Mouse (Mus musculus): ENCODE results near the gene Epha3. TPM values are rescaled to one million over a fixed set of nuclear protein-coding genes. Genes with fewer than 3 reads are reported as not detected.

Epha3 gene
- total RNA-seq (2015; ENCODE audit: low replicate concordance): not detected in 2 replicates
- total RNA-seq (2017; ENCODE audit: low replicate concordance): not detected in 2 replicates

DNA sequence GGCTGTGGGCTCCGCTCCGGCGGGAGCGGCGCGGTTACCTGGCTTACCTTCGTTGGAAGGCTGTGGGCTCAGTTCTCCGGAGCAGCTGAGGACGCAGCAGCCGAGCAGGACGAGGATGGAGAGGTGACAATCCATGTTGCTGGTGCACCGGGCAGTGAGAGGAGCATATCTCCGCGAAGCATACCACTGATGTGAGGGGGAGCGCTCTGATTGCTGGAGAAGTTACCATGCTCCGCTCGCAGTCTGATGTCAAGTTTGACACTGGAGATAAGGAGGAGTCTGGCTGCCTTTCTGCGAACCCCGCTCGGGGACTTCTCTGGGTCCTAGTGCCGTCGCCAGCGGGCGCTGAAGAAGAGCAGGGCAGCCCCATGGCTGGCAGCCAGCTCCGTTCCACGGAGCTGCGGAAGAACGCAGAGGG is at the start of gene Epha3:
Epha3 (minus strand) TSS at position 263 of the 418 bp plus-strand sequence.
- no peak for ATAC-seq (replicated peaks; ENCODE audit: low FRiP score, poor library complexity, severe bottlenecking)

DNA sequence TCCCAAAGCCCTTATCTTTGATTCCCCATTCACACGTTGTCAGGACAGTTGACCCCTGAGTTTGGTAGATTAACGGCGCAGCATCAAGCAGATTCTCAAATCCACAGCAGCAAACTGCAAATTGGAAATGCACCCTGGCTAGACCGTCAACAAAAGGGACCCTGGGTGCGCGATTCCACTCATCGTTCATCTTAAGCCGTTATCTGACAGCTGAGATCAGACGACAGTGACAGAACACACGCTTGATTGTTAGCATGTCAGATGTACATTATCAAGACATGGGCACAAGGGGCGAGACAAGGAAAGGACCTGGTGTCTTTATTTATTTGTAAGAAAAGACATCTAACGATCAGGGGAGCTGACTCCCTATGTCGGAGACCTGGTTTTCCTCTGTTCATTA is 39.5 kb upstream of the Epha3 start:
- ATAC-seq (replicated peaks; ENCODE audit: low FRiP score, poor library complexity, severe bottlenecking): no peak

GRCm38 (mm10) chr16:63881190-63881589 is 17.2 kb upstream of the Epha3 start:
- ATAC-seq (replicated peaks; ENCODE audit: low FRiP score, poor library complexity, severe bottlenecking): no peak

DNA sequence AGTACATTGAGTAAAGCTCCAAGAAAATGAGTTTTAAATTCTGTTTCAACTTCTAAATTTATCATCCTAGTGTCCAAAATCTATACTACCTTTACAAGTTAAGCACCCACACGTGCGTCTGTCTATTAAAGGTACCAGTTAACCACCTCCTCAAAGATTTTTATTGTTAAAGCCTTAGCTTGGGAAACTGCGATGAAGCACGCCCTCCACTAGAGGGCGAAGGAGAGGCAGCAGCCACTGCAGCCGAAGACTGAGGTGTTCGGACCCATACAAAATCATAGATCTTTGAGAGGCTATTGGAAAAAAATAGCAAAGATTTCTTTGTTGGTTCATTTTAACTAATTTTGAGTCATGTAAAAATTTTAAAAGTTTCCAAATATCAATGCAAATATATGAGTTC is 8.3 kb upstream of the Epha3 start:
- ATAC-seq (replicated peaks; ENCODE audit: low FRiP score, poor library complexity, severe bottlenecking): no peak

DNA sequence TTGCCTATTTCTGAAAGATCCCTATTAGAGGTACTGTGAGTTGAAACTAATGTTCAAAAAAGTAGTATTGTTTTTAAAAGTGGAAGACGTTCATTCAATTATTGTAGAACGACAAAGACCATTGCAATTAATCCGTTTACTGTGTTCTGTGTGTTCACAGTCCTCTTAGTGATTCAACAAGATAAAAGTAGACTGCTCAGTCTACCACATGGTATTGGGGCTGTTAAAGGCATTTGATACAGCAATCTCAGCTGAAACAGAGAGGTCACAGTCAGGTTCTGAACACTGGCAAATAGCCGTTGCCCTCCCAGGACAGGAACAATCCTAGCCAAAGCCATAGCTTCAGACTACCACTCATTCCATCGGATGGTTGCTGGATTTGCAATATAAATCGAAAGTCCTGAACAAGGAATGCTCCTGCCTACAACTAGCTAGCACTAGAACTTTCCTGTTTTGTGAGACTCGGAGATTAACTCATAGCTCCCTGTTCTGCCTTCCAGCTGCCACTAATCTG is 545 bp upstream of the Epha3 start:
- no peak for ATAC-seq (replicated peaks; ENCODE audit: low FRiP score, poor library complexity, severe bottlenecking)

DNA sequence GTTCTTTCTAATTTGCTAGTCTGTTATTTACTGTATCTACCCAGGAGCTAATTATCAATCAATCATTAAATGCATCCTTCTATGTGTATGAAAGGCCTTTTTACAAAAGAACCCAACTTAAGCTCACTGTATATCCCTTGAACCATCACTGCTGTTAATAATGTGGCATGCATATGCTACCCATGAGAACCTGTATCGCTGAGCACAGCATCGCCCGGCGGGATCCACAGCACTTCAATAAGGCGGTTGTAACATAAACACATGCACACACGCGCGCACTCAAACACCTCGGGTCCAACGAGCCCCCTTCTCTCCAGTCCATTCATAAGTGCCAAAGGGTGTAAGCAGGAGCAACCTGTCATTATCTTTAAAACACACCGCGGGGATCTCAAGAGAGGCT is 794 bp downstream of the Epha3 start:
- ATAC-seq (replicated peaks; ENCODE audit: low FRiP score, poor library complexity, severe bottlenecking): no peak

GRCm38 (mm10) chr16:63857561-63857960 is 6.4 kb downstream of the Epha3 start:
- ATAC-seq (replicated peaks; ENCODE audit: low FRiP score, poor library complexity, severe bottlenecking): no peak

GRCm38 (mm10) chr16:63856658-63857552 is 7.1 kb downstream of the Epha3 start:
- no peak for ATAC-seq (replicated peaks; ENCODE audit: low FRiP score, poor library complexity, severe bottlenecking)

DNA sequence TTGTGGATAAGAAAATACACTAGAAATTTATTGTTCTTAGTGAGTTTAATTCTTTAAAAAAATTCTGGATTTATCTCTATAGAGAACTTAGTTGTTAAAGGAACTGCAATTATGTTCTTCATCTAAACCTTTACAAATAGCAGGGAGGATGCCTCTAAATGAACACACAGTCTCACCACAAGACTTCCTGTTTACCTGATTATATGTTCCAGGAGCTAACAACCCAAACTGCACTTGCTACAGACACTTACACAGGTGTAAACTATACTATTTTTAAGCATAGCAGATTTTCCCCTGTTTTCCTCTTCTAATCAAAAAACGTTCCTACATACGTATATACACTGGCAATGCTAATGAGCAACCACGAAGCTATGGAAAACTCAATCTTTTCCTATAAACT is 13.7 kb downstream of the Epha3 start:
- no peak for ATAC-seq (replicated peaks; ENCODE audit: low FRiP score, poor library complexity, severe bottlenecking)

DNA sequence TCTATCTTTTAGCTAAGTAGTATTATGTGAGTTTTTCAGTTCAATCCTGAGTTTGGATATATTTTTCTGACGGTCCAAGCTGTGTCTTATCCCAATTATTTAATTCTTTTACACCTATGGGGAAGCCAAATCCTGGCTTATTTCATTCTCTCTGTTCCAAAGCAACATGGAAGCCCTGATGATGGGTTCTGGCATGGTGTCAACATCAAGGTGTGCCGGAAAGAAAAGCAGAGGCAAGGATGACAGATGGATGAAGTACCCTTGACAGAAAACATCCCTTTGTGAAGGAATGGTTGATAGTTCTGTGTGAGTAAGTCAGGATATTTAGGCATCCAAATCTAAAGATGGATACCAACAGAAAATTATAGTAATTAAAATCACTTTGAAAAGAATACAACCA is 21.1 kb downstream of the Epha3 start:
- ATAC-seq (replicated peaks; ENCODE audit: low FRiP score, poor library complexity, severe bottlenecking): no peak

GRCm38 (mm10) chr16:63837466-63837865 is 26.5 kb downstream of the Epha3 start:
- ATAC-seq (replicated peaks; ENCODE audit: low FRiP score, poor library complexity, severe bottlenecking): no peak

GRCm38 (mm10) chr16:63821164-63821563 is 42.8 kb downstream of the Epha3 start:
- ATAC-seq (replicated peaks; ENCODE audit: low FRiP score, poor library complexity, severe bottlenecking): no peak

GRCm38 (mm10) chr16:63817606-63818005 is 46.4 kb downstream of the Epha3 start:
- no peak for ATAC-seq (replicated peaks; ENCODE audit: low FRiP score, poor library complexity, severe bottlenecking)

GRCm38 (mm10) chr16:63816672-63817071 is 47.3 kb downstream of the Epha3 start:
- ATAC-seq (replicated peaks; ENCODE audit: low FRiP score, poor library complexity, severe bottlenecking): no peak

DNA sequence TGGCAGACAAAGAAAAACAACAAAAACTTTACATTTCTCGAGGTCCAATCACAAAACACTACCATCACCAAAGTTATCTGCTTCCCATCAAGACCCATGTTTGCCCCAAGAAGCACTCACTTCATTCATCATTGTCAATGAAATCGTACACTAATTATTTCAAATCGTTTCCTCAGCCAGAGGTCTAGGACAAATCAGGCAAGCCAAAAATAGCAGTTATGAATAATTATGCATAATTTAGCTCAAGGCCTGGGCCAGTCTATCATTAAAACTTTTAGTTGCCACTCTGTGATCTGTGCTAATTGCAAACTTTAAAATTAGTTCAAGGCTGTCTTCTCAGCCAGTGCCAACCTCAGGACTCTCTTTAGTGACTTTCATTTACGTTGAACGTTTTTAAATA is 54.1 kb downstream of the Epha3 start:
- no peak for ATAC-seq (replicated peaks; ENCODE audit: low FRiP score, poor library complexity, severe bottlenecking)

DNA sequence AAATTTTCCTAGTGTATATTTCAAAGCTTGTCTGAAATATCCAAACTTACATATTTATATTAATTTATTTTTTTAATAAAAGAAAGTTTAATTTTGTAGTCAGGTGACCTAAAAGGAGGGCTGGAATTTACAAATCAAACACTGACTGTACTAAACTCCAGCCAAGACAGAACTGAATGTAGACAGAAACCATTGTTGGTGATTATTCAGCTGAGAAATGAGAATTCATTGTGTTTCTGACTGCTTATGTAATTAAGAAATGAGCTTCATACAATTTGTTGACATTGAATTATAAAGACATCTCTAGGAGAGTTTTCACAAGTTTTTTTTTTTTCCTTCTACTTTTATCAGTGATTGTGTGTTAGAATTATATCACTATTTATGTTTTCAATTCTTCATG is 55.0 kb downstream of the Epha3 start:
- no peak for ATAC-seq (replicated peaks; ENCODE audit: low FRiP score, poor library complexity, severe bottlenecking)

GRCm38 (mm10) chr16:63806437-63807129 is 57.4 kb downstream of the Epha3 start:
- ATAC-seq (replicated peaks; ENCODE audit: low FRiP score, poor library complexity, severe bottlenecking): no peak

DNA sequence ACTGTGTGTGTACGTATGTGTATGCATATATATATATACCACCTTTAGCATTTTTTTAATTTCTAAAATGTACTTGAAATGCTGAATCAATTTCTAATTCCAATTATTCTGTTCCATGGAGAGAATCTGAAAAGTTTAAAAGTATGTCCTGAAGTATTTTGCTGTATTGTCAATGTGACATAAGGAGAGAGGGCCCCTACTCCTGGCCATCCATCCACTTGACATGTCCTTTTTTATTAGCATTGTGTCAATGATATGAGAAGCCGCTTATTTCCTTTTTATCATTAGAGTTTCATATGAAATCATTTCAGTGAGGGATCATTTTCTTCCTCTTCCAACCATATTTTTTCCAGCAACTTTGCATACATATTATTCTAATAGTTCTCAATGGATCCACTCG is 58.0 kb downstream of the Epha3 start:
- no peak for ATAC-seq (replicated peaks; ENCODE audit: low FRiP score, poor library complexity, severe bottlenecking)

GRCm38 (mm10) chr16:63801436-63801835 is 62.5 kb downstream of the Epha3 start:
- ATAC-seq (replicated peaks; ENCODE audit: low FRiP score, poor library complexity, severe bottlenecking): no peak

GRCm38 (mm10) chr16:63798341-63798740 is 65.6 kb downstream of the Epha3 start:
- no peak for ATAC-seq (replicated peaks; ENCODE audit: low FRiP score, poor library complexity, severe bottlenecking)

- no peak for ATAC-seq (replicated peaks; ENCODE audit: low FRiP score, poor library complexity, severe bottlenecking)
Observed at GRCm38 (mm10) chr16:63794292-63794691, 69.7 kb downstream of the Epha3 start.

Measured in erythroblast, adult 5-6 weeks (primary cell).